Mouse (Mus musculus) G1E (cell line): ENCODE measurements around the gene Zfp663.

Source experiments
- CTCF ChIP-seq: IDR thresholded peaks from 2 replicates; pipeline ENCODE4 v1.5.1; 2012; ENCODE audit warnings: low read depth, low read length, inconsistent platforms, mixed read lengths
- GATA1 ChIP-seq: IDR thresholded peaks from 2 replicates; pipeline ENCODE4 v1.6.1; 2012; ENCODE audit warnings: borderline replicate concordance, low read length, inconsistent platforms, mixed read lengths
- GATA2 ChIP-seq: IDR thresholded peaks from 2 replicates; pipeline ENCODE4 v1.6.1; 2012; ENCODE audit warnings: low read depth, low read length, inconsistent platforms, borderline replicate concordance
- POLR2AphosphoS5 ChIP-seq: IDR thresholded peaks from 2 replicates; pipeline ENCODE4 v1.6.1; 2012; ENCODE audit warnings: low read depth, low read length, inconsistent platforms; ENCODE audit not compliant: insufficient replicate concordance
- TAL1 ChIP-seq: conservative IDR thresholded peaks from 2 replicates; pipeline ENCODE4 v1.6.1; 2012; ENCODE audit warnings: low read depth, low read length, inconsistent platforms, mixed read lengths

GRCm38 (mm10) chr2:165387844-165388495 is 19.4 kb upstream of the Zfp663 start, which contains the start of gene Zfp334:
- TF ChIP-seq CTCF (no peak), GATA1 (no peak), POLR2AphosphoS5 (no peak), GATA2 (no peak), TAL1 (no peak)
